Mouse (Mus musculus) regulatory T cell (primary cell): ENCODE measurements around the gene Gm20479.

Source experiments
- in situ Hi-C: fragments of 300-600 bp; cut with MboI, MseI; formaldehyde crosslinking; loops from one replicate; pipeline ENCODE4 v1.15.1; 2025; ENCODE audit warnings: high pct_unique_total_duplicates

The Gm20479 gene

DNA sequence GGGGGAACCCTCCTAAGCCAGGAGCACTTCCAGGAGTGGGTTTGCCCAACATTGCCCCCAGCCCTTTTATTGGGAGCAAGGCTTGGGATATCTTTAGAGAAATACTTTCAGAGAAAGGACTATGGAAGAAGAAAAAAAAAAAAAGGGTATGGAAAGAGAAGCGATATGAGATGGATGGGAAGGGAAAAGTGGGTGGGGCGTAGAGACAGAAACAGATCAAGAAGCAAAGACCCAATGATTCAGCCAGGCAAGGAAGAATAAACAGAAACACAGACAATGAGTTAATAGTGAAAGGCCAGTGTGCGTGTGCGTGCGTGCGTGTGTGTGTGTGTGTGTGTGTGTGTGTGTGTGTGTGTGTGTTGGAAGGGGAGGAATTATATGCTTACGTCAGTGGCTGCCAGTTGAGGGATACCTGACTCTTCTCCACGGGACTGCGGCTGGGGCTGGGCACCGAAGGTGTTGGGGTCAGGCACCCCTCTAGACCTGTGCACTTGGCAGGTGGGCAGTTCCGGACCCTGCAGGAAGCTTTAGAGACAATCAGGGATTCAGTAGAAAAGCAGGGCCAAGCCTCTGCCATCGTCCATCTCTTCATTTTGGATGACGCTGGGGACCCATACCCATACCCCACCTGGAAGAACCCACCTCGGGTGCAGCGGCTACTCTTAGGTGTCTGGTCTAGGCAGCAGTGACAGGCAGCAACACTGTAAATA, 22.1 kb downstream of the Gm20479 start:
- in situ Hi-C loops, result loop anchor here (10.0 kb wide), 1 partner anchor 1880 kb away; the partner anchor contains the start of gene Catsperg1

DNA sequence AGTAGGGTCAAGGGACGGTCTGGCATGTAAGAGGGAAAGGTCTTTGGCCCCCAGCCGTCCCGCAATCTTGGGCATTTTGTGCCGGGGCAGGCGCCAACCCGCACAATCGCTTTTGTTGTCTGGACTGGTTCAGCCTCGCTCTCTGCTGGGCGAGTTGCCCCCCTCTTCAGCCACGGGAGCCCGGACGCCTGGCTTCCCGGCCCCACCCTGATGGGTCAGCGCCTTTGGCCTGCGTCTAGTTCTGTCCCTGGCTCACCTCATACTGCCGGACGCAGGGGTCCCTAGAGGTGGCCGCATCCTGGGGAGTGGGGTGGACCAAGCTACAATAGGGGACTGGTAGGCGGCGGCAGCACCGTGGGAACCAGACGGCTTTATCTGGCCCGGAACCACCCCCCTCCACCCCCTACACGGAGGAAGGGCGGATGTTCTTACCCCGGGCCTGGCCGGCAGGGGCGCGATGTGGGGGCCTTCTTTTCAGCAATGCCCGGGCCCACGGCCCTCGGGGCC, 22.8 kb downstream of the Gm20479 start:
- in situ Hi-C loops, result loop anchor here (10.0 kb wide), 1 partner anchor 1880 kb away; the partner anchor contains the start of gene Catsperg1

GRCm38 (mm10) chr7:27333316-27333941, 23.8 kb downstream of the Gm20479 start:
- in situ Hi-C loops, result loop anchor here (10.0 kb wide), 1 partner anchor 1881 kb away; the partner anchor contains the start of gene Catsperg1

- in situ Hi-C loops, result loop anchor here (10.0 kb wide), 1 partner anchor 1882 kb away; the partner anchor contains the start of gene Catsperg1
Measured at GRCm38 (mm10) chr7:27332353-27333199, 24.6 kb downstream of the Gm20479 start.

GRCm38 (mm10) chr7:27331854-27332253, 25.4 kb downstream of the Gm20479 start:
- in situ Hi-C loops, result loop anchor here (10.0 kb wide), 1 partner anchor 1883 kb away; the partner anchor contains the start of gene Catsperg1

DNA sequence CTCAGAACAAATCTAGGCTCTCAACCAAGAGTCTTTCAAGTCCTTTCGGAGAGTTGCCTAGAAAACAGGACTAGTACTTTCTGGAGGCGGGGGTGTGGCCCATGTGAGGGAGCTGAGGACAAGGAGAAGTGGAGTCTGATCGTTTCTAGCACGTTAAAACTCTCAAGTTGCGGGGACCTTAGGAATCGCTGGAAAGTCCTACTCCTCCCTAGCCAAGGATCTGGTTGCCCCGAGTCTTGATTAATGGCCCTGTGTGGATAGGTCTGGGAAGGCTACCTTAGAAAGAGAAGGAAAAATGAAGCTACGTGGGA, 25.7 kb downstream of the Gm20479 start:
- in situ Hi-C loops, result loop anchor here (10.0 kb wide), 1 partner anchor 1883 kb away; the partner anchor contains the start of gene Catsperg1

DNA sequence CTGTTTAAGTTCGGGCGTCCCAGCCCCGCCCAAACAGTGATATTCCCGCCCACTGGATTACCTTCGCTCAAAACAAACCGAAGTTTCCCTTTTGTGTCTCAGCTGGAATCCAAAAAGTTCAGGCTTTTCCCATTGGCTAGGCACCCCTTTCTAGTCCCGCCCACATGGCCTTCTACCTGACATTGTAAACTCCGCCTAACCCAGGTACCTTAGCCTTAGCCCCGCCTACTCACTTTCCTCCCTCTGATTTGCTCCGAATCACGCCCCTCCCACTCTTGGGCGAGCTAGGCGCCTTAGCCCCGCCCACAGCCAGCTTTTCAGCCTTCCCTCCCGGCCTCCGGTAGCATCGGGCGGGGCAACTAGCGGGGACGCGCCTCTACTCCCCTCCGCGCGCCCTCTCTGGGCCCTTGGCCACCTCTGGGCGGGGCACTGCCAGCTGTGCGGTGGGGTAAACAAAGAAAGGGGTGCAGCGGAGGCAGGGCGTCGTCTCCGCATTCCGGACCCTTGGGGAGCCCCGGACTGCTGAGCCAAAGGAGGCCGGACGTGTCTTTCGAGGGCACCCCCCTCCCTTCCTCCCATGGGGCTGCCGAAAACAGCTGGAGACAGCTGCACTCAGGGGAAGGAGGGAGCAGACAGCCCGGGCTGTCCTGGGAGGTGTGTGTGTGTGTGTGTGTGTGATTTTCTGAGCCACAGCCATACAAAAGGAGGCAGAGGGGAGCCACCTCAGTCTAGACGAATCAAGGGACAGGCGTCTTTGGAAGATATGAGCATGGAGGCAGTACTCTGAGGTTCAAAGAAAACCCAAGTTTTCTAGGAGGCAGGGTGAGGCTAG, 26.3 kb downstream of the Gm20479 start:
- in situ Hi-C loops, result loop anchor here (10.0 kb wide), 1 partner anchor 1884 kb away; the partner anchor contains the start of gene Catsperg1

GRCm38 (mm10) chr7:27329981-27330380, 27.2 kb downstream of the Gm20479 start:
- in situ Hi-C loops, result loop anchor here (10.0 kb wide), 1 partner anchor 1885 kb away; the partner anchor contains the start of gene Catsperg1

- in situ Hi-C loops, result no loop called here
Measured at GRCm38 (mm10) chr7:27329326-27329947, 27.8 kb downstream of the Gm20479 start.

GRCm38 (mm10) chr7:27328648-27329047, 28.6 kb downstream of the Gm20479 start:
- in situ Hi-C loops, result no loop called here

DNA sequence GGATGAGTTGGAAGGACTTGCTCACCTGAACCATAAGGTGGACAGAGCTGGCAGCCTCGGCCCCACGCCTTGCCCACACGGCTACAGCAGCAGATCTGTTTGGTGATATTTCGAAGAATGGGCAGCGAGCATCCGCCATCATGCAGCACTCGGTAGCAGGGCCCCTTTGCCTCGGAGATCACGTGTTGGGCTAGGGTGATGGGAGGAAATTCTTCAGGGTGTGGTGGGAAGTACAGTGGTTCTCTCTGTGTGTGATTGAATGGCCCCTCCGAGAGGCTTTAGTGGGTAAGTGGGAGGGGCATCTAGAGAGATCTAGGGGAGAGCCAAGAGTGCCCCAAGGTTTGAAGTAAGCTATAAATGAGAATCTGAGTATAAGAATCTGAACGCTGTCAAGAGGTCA, 29.1 kb downstream of the Gm20479 start:
- in situ Hi-C loops, result no loop called here

DNA sequence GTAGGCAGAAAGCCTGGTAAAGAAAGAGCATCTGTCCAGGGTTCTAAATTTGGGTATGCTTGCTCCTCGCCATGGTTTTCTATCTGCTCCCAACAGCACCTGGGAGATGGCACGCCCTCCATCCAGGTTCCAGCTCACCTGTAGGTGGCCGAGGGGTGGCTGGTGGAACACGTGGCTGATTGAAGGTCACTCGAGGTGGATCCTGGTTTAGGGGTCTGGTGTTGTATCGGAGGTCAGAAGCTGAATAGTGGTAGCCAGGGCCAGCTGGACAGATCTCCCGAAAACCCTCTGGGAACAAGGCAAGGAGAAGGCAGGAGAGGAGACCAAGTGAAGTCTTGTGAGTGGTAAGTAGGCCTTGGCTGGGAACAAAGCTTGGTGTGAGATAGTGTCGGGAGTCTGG, 29.7 kb downstream of the Gm20479 start:
- in situ Hi-C loops, result no loop called here

GRCm38 (mm10) chr7:27326101-27326880, 30.9 kb downstream of the Gm20479 start:
- in situ Hi-C loops, result no loop called here

DNA sequence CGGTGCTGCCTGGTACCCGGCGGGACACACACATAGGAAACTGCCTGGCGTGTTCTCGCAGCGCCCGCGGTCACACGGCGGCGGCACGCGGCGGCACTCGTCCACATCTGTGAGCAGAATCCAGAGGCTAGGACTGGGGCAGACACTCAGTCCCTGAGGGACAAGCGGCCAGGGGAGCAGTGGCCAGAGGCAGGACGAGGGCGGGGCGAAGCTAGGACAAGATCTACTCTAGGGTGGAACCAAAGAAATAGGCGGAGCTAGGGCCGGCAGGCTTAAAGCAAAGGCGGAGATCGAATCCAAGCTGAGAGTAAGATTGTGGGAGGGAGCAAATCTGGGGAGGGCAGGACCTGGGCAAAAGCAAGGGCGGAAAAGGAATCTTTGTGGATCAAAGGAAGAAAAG, 31.5 kb downstream of the Gm20479 start:
- in situ Hi-C loops, result no loop called here

DNA sequence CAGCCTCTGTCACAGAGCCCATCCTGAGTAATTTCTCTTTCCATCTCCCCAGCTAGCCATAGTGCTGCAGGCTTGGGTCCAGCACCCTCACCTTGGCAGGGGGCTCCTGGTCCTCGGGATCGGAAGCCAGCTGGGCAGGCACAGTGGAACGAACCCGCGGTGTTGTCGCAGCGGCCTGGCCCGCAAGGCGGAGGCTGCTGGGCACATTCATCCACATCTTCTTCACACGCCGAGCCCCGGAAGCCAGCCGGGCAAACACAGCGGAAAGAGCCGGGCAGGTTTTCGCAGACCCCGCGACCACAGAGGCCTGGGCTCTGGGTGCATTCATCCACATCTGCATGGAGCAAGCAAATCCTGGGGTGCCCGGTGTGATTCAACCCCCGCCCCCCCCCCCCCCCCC, 32.3 kb downstream of the Gm20479 start:
- in situ Hi-C loops, result no loop called here

DNA sequence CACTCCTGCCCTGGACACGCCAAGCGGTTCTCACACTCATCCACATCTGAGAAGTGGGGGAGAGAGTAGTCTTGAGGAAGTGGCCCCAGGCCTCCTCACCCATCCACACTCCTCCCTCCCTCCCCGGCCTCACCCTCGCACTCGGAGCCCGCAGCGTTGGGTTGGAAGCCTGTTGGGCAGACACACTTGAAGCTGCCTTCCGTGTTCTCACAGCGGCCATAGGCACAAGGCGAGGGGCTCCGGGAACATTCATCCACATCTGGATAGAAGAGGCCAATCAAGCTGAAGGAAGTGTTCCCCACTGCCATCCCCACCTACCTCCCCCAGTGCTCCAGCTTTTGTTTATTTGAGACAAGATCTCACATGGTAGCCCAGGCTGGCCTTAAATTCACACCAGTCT, 33.1 kb downstream of the Gm20479 start:
- in situ Hi-C loops, result no loop called here

DNA sequence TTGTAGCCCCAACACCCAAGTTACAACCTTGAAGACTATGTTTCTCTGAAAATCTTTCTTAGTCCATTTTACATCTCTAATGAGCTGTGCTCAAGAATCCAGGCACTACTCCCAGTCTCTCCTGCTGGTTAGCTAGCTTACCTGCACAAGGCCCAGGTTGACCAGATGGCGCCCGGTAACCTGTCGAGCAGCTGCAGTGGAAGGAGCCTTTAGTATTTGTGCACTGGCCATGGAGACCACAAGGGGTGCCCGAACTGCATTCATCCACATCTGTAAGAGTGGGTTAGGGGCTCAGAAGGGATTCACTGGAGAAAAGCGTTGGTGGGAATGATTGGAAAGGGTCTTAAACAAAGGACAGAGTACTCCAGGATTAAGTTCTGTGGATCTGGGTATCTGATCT, 34.2 kb downstream of the Gm20479 start:
- in situ Hi-C loops, result no loop called here

- in situ Hi-C loops, result no loop called here
Measured at GRCm38 (mm10) chr7:27322291-27322690, 34.9 kb downstream of the Gm20479 start.

GRCm38 (mm10) chr7:27319411-27319810, 37.8 kb downstream of the Gm20479 start:
- in situ Hi-C loops, result no loop called here

GRCm38 (mm10) chr7:27315958-27316357, 41.3 kb downstream of the Gm20479 start:
- in situ Hi-C loops, result no loop called here
